Mouse (Mus musculus): ENCODE measurements around the gene Odf2l.

Odf2l gene

DNA sequence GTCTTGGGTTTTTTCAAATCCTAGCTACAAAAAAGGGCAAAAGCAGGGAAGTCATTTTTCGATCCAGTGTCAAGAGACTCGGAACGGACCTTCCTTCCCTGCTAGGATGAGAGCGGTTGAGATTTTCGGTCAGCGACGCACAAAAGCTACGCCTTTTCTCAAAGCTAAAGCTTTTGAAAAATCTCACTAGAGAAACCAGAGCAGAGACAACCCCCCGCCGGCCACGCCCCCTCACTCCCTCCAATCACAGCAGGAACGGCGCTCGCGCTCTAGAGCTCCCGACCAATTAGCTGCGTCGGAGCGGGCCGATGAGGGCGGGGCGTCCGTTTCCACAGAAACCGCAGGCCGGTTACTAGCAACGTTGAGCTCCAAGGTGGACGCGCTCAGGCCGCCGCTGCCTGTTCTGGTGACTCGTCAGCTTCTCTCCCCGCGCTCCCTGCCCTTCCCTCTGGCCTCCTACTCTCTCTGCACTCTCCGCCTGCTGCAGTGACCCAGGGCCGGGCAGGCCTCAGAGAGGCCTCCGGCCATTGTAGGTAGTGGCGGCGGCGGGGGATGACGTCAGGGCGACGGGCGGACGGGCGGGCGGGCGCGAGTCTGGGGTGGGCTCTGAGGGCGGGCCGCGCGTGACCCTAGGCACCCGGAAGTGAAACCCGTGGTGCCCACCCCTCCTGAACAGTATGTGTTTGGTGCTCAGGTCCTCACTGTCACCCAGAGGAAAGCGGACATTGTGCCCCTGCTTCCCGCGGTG lies at the start of gene Odf2l:
Odf2l (plus strand) TSS at position 335 of the 748 bp plus-strand sequence.
- peak; percentile 69 for DNase-seq (ENCODE audit: extremely low spot score, low read depth, low spot score)

DNA sequence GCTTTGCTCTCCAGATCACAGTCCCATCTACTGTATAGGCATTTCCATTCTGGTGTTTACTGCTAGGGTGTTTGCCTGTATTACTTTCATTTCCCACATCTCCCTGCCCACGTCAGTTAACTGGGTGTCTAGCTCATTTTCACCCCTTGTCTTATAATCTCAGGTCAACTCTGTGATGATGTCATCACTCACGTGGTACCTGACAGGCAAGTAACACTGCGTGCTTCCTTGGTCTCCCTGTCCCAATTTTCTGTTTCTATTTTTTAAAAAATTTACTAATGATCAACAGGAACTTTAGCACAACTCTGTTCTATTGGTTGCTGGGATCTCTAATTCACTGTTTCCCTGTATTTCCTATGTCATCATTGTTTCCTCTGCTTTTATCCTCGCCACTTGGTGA lies 49.4 kb upstream of the Odf2l start:
- DNase-seq (ENCODE audit: extremely low spot score, low read depth, low spot score): no peak

DNA sequence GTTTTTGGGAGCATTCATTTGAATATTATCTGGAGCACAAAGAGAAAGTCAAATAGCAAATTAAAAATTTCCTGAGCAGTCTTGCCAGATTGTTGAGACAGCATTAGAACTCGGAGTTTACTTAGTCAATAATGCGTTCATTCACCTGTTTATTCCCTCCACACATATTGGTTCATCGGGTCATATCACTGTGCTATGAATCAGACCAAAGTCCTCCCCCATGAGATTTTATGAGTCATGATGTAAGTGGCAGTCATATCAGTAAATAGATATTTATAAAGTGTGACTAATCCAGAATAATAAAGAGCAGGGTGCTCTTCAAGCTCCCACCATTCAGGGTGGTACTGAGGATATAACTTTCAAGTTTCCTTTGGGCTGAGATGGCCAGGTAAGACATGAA lies 46.0 kb upstream of the Odf2l start:
- no peak for DNase-seq (ENCODE audit: extremely low spot score, low read depth, low spot score)

DNA sequence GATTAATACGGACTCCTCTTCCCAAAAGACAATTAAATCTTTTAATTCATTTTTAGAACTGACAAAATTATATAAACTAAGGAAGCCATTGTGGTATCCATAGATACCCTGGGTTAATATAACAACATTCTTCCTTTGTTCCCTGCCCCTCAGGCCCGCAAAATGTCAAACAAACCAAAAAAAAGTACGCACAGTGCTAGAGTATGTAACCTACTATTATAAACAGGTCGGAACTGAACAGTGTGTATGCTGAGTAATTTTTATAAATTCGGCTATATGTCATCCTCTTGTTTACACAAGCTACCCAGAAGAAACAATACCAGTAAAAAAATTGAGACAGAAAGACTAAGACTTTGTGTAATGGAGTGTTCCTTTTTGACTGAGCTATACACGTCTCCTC lies 40.0 kb upstream of the Odf2l start:
- DNase-seq (ENCODE audit: extremely low spot score, low read depth, low spot score): no peak

DNA sequence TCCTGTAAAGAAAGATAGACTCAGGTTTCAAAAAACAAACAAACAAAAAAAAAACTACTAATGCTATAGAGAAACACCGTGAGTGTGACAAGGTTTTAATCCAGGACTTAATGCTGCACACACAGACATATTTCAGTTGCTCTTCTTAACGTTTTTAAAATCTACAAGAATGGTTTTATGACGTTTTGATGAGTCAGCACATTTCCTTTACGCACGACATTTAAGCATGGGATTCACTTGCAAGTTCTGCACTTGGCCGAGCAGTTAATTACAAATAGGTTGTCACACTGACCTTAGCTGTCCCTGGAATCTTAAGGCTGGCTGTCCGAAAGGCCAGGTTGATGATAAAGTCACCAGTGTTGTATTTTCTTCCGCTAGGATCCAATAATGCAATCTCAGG lies 37.5 kb upstream of the Odf2l start:
- no peak for DNase-seq (ENCODE audit: extremely low spot score, low read depth, low spot score)

DNA sequence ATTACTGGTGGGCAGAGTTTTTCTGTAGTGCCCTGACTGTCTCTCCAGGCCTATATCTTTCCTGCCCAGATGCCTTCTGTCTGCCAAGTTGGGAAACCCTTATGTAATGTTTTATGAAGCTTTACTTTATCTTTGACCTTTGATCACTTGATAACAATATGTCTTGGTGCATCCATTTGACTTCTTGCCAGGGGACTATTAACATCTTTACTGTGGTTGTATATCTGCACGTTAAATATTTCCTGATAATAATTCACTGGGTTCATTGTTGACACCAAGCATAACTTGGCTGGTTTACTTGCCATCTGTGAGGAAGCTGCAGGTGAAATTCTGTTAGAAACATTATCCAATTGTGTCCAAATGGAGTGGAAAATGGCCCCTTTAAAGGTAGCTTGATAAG lies 35.3 kb upstream of the Odf2l start:
- DNase-seq (ENCODE audit: extremely low spot score, low read depth, low spot score): no peak

DNA sequence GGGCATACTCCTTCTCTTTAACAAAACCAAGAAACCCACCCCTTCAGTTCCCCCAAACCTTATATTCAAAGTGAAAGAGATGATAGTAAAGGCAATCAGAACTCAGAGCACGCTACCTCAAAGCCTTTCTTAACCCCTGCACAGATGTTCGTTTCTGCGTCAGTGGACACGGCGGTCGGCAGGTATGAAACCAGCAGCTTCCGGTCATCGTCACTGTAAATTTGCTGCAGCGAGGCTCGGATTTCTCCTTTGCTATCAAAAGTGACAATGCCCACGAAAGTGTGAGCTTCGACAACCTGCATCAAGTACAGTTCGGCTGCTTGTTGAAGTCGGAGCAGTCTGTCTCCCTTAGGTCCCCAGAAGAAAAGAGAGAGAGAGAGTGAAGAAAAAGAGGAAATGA lies 32.2 kb upstream of the Odf2l start:
- DNase-seq (ENCODE audit: extremely low spot score, low read depth, low spot score): no peak

DNA sequence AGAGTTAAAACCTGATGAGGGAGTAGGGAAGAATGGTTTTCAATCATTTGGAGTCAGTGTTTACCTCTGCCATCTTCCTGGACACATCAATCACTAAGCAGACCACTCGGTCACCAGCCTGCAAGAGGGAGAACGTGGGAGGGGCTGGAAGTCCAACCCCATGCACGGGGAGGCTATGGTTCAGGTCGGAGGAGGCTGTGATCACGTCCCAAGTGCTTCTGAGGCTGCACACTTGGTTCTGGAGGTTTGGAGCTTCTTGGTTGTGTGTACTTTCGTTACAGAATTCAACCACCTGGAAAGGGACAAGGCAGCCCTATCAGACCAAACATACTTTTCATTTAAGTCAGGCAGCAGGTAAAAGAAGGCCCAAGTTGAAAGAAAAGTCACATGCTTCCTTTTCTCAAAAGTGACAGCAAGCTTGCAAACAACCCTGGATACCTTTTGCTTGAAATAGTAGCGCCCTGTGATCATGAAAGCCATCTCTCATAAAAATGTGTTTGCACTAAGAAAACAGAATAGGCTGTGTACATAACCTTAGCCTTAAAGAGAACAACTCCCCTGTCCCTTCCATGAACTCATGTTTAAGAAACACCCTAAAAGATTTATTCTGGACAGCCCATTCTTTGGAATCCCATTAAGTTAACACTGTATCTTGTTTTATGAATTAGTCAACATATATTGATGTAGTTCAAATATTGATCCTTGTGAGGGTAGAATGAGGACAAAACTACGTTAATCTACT lies 30.4 kb upstream of the Odf2l start:
- no peak for DNase-seq (ENCODE audit: extremely low spot score, low read depth, low spot score)

DNA sequence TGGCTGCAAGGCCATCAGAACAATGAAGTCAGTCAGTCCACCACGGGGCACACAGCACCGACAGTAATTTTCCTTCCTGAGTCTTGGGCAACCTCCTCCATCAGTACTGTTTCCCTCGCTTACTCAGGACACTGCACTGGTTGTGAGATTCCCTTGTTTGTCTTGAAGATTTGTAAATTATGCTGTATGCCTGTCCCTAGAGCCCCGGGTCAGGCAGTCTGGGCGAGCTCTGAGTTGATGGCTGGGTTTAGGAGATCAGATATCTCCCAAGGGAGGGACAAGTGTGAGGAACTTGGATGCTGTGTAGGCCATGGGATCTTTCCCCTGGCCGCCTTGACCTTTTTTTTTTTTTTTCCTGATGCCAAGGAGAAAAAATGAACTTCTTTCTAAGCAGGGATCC lies 19.1 kb upstream of the Odf2l start, which contains the start of gene Clca2:
Clca2 (minus strand) TSS at position 153 of the 400 bp plus-strand sequence.
- DNase-seq (ENCODE audit: extremely low spot score, low read depth, low spot score): no peak

DNA sequence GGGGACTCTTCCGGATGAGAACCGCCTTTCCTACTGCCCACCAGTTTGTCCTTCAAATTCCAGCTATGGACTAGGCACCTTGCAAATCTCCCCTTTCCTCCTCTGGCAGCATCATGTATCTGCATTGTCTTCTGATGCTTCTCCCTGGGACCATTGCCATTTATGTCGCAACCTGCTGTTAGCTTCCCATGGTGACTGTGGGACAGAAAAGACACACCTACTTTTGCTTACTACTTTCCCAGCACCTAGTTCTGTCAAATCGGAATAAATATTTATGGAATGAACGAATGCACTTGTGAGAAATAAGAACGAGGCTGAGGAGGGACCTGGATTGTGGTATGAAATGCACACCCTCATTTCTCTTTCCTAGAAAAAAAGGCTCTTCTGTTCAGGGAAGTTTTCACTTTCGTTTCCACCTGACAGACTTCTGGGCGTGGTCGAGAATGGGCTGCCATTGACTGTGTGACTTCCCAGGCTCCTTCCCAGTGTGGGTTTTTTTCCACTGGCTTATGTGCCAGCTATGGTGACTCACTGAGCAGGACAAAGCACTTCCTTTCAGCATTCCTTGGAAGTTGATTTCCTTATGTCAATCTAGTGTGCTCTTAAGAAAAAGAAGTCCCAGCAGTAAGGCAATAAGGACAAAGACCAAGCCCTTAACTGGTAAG lies 16.4 kb upstream of the Odf2l start:
- no peak for DNase-seq (ENCODE audit: extremely low spot score, low read depth, low spot score)

DNA sequence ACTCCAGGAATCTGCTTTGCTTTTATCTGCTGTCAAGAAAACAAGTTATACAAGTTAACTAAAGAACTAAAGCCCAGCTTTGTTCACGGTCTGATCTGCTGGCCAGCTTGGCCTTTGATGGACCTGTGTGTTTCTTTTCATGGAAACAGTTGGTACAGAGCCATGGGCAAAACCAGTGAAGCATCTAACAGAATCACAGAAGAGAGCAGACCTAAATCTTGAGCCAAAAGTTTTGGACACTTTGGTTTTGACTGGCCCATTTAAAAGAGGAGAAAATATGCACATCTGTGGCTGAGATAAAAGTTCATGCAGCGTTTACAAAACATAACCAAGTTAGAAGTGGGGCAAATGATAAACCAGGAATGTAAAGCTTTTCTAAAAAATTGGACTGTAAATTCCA lies 15.1 kb upstream of the Odf2l start:
- DNase-seq (ENCODE audit: extremely low spot score, low read depth, low spot score): no peak

DNA sequence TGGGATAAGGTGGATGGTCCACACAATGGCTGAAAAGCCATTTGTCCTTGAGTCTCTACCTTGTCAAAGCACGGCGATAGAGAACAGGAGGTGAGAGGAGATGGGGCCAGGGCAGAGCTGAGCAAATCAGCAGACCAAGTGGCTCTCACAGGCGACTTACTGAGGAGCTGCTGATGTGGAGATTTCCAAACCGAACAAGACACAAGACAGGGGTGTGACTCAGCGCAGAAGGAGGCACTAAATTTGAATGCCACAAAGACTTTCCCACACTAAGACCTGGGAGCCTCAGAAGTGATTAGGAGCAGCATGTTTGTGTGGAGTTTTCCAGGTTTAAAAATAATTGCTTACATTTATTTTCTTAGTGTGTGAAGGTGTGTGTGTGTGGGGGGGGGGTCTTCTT lies 14.6 kb upstream of the Odf2l start:
- DNase-seq (ENCODE audit: extremely low spot score, low read depth, low spot score): no peak

DNA sequence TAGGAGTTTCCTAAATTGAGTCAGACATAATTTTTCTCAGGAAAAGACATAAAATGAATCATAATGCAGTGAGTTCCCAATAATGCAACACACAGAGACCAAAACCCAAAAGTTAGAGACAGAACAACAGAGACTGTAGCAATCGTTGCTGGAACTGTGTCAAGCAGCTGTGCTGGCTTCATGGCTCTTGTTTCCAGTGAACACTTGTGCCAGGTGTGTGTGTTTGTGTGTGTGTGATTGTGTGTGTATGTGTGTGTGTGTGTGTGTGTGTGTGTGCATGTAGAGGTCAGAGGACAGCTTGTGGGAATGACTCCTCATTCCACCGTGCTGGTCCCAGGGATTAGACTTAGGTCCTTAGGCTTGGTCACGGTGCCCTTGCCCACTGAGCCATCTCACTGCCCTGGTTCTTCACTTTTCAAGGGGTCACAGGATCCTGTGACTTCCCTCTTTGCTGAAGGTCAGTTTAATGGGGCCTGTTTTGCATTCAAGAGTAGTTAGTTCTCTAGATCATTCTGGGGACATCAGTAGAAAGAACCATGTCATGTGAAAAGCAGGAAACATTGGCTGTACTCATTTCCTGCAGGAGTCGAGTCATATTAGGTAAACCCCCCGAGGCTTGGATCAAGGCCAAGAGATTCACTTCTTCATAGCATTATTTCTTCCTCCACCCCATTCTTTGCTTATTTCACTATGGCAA lies 13.2 kb upstream of the Odf2l start:
- DNase-seq (ENCODE audit: extremely low spot score, low read depth, low spot score): no peak

DNA sequence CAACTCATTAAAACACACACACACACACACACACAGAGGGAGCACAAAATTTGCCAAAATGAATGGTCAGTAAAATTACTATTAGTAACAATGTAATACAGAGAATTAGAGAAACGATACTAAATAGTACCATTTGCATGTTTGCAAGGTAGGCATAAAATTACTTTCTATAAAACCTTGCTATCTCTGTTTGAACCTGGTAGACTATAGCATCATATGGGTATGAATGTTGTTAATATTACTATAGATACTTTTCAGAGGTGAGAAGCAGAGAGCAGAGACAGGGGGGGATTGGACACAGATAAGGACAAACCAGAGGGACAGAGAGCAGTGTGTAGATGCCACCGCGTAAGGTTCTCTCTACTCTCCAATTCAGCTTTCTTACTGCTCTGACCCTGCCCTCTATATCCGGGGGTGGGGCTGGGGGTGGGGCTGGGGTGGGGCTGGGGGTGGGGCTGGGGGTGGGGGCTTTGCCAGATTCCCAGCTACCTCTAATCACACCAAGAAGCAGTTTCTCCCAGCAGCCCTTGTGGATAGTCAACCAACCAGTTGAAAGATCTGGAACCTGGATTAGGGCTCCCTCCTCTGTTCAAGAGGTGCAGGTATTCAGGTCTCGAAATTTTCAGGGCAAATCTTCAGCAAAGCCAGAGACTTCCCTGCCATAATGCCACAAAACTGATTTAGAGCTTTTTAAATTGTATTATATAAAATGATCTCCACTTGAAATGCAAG lies 12.4 kb upstream of the Odf2l start:
- no peak for DNase-seq (ENCODE audit: extremely low spot score, low read depth, low spot score)

DNA sequence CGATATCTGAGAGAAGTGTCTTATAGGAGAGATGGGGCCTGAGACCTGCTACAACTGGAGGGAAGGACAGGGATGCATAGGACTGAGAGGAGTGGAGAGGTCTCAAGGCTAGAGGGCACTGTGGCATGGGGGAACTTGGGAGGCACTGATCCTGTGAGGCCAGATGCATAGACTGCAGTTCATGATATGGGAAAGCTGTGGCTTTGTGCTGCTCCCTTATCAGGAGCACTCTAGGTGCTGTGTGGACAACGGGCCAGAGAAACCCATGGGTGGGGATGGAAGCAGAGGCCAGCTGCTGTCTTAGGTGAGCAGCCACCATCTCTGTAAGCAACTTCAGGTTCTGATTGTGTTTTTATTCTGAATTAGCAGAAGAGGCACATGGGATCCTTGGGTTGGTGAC lies 3.2 kb upstream of the Odf2l start:
- DNase-seq (ENCODE audit: extremely low spot score, low read depth, low spot score): no peak

DNA sequence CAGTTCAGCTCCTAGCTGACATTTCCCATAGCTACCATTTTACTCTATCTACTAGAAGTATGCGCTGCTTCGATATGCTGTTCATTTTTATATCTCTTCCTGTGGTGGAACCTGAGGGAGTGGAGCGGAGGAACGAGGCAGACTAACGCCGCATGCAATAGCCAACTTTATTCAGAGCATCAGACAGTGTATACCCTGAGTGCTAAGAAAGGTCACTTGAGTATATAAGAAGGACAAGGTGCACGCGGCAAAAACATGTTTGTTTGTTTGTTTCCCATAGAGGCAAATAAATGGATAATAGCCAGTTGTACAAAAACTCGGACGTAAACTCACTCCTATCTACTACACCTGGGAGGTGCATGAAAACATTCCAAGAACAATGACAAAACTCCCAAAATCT lies 751 bp upstream of the Odf2l start:
- no peak for DNase-seq (ENCODE audit: extremely low spot score, low read depth, low spot score)

DNA sequence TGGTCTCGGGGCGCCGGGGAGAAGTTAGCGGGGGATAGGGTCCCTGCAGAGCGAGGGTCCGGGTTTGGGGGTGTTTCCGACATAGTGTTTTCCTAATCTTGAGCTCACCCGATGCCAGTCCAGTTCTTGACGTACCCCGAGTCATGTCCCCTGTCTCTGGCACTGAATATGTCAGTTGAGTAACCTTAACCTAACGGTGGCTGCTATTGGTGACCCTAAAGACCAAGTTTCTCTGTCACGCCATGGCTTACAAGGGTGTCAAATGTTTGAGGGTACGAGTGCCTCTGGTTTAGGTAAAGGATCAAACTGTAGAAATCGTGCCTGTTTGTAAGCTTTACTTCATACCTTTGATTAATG lies 592 bp downstream of the Odf2l start:
- DNase-seq (ENCODE audit: extremely low spot score, low read depth, low spot score): no peak

DNA sequence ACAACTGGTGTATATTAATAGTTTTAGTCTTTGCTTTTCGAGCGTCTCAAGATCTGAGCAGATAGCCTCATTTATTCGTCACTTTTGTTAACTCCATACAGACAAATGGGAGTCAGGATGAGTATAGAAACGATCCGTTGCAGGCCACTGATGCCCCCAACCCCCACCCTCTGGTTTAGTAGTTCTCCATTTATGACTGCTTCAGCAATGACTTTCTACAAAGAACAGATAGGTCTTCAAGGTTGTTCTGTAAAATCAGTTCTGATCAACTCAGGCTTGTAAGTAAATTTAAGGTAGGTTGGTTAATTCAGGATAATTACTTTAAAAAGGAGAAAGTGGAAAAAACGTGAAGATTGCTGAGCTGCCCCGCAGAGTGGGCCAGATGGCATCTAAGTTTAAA lies 1.0 kb downstream of the Odf2l start:
- no peak for DNase-seq (ENCODE audit: extremely low spot score, low read depth, low spot score)

DNA sequence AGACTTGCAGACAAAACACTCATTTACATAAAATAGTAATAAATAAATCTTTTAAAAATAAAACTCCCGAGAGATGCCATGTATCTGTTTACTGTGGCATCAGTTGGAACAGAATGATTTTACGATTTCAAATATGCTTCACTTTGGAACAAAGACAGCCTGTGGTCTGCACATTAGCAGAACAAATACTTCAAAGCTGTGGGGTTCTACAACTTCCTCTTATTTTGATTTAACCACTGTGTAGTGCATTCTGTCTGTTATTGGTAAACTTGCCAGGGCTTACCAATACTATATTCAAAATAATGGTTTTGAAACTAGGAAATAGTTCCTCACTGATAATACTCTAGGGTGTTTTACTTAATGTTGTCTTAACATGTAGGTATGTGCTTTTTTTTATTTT lies 8.2 kb downstream of the Odf2l start:
- DNase-seq (ENCODE audit: extremely low spot score, low read depth, low spot score): no peak

DNA sequence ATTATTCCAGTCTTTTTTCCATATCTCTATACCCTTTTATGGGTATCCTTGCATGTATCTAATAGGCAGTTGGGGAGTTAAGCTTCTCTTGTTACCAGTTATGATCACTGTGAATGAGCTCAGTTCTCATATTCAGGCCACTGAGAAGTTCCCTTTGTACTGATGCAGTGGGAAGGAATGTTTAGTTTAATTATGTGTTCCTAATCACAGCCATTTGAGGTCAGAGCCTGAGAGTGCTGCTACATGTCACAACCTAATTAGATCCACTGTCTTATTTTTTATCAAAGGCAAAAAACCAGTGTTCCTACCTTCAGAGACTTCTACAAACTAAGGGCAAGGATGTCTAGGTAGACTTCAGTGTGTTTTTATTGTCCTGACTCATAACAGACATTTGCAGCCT lies 11.0 kb downstream of the Odf2l start:
- DNase-seq (ENCODE audit: extremely low spot score, low read depth, low spot score): no peak
